Comparison of ENCODE assay signal across 21 mouse cellular contexts in genomic region chr19:23034117-23034516, GRCm38 (mm10).
A peak's percentile ranks its signal among the peaks of the same experiment; 100 is the strongest.
DNase-seq lines count a peak whose midpoint lies in the region; ATAC-seq and TF ChIP-seq lines count a peak whose summit lies in the region.
"Had no signal": no experiment of that assay in that cellular context is flagged by ENCODE, and none has a peak within 500 bp of the region (broad histone marks: within the 10 kb centered on the region; RNA-seq: fewer than 3 reads in every experiment).

No protein-coding gene starts in this region.

- ATAC-seq in megakaryocyte progenitor cell, adult 5-6 weeks (replicated peaks; ENCODE audit: poor library complexity) = peak; percentile 38
- ATAC-seq: forebrain, embryonic 14.5 days; hindbrain, postnatal 0 days had no signal

- H3K27ac ChIP-seq in layer of hippocampus, adult 2 months = peak overlapping the region; percentile 72
- H3K27ac ChIP-seq: embryonic facial prominence, embryonic 15.5 days; forebrain, embryonic 10.5 days; heart, embryonic 10.5 days; heart, embryonic 15.5 days; hindbrain, embryonic 13.5 days; hindbrain, postnatal 0 days had no signal

- no peak overlapping the region for H3K4me3 ChIP-seq in layer of hippocampus, adult 2 months
- H3K4me3 ChIP-seq: embryonic facial prominence, embryonic 15.5 days; erythroblast, embryonic 14.5 days; forebrain, embryonic 10.5 days; heart, embryonic 10.5 days; heart, embryonic 15.5 days; hindbrain, embryonic 13.5 days had no signal

- DNase-seq in heart, adult 11 months = peak; percentile 89
- DNase-seq in heart, adult 18-20 months = no peak
- no peak for DNase-seq in layer of hippocampus, adult 2 months (ENCODE audit: low spot score in 2 of 2)
- no peak for DNase-seq in layer of hippocampus, adult 18-20 months (ENCODE audit: low spot score in 2 of 2)
- peak; percentile 25 for DNase-seq in adipocyte (ENCODE audit: low spot score)
- no peak for DNase-seq in c-Kit-positive CD71-positive TER-119-positive erythroid progenitor cells, embryonic 14.5 days (ENCODE audit: low spot score)
- DNase-seq: adrenal gland, postnatal 25 days; cerebellum, adult 11 months; cerebellum, adult 8-10 months; cerebellum, postnatal 14 days; embryo, embryonic 11 days; heart, postnatal 14 days had no signal

- TF ChIP-seq CTCF in layer of hippocampus, adult 2 months (conservative IDR thresholded peaks at IDR 0.05) = no peak

Comparison
In these comparisons a context has a peak if more than half of its experiments do, and no peak if none do; other contexts are left out.
1. DNase-seq: peak in heart, adult 11 months (single experiment) and adipocyte (single experiment); none in heart, adult 18-20 months (0 of 2), layer of hippocampus, adult 2 months (0 of 2), layer of hippocampus, adult 18-20 months (0 of 2) and c-Kit-positive CD71-positive TER-119-positive erythroid progenitor cells, embryonic 14.5 days (single experiment).